Mouse (Mus musculus): ENCODE data around the gene Ncor1.
"Not testable (repeated sequence)": the region's sequence is repeated elsewhere in the genome, so short reads cannot be mapped to it uniquely, and the experiment has no call there.

The Ncor1 gene

DNA sequence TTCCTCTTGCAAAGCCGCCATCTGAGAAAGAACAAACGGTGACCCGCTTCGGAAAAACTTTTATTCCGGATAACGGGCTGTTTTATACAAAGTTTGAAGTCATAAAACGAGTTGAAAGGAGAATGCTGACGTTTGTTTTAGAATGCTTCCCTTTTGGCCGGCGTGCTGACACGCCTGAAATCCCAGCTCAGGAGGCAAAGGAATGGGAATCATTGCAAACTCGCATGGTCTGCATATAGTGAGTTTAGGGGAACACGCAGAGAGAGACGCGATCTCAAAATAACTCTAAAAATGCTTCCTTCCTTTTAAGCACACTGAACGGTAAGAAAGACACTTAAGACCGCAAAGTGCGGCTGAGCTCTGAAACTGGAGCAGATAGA is 460 bp downstream of the Ncor1 start:
- peak; percentile 58 for DNase-seq

GRCm38 (mm10) chr11:62457241-62457890 is 975 bp downstream of the Ncor1 start:
- peak; percentile 95 for DNase-seq

DNA sequence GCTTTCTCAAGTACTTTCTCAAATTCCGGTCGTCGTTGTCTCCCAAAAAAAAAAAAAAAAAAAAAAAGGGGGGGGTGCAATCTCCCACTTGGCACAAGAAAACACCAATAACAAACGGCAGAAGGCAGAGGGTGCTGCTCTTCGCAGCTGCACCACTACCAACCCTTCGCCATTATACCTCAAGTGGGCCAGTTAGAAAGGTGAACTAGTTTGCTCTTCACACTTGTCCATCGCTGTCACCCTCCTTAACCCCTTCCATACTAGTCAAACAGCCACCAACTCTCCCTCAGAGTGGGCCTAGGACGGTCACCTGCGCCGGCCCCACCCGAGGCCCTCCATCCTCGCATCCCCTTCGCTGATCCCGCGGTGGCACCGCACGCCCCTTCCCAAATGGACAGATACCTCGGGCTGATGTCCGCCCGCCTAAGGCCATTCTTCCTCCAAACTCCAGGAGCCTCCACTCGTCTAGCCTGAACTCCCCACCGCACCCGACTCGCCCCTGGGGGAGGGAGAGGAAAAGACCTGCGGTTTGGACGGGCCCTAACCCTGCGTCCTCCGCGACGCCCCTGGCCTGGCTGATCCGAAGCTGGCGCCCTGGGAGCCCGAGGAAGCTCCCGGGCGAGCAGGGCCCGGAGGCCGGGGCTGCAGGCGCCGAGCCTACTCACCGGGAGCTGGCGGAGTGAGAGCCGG is 1.7 kb downstream of the Ncor1 start:
- DNase-seq = peak; percentile 72

DNA sequence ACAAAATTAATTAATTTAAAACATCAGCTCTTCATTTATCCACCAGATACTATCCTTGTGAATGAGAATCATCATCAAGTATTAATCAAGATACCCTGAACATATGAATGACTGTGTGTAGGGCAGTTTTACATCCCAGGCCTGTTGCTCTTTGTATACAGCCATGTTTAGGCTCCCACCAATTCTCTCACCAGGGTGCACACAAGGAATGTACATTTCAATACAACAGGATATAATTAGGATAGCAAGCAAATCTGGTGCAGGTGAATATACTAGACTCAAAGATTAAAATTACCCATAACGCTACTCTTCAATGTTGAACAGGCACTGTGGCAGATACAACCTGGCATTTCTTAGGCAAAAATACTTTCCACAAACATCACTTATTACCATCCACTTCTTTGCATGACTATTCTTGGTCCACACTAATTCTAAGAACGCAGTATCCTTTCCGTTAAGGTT is 2.3 kb downstream of the Ncor1 start:
- peak; percentile 27 for DNase-seq

- DNase-seq = no peak
Measured at GRCm38 (mm10) chr11:62455193-62455592, 3.1 kb downstream of the Ncor1 start.

- DNase-seq = no peak
Measured at GRCm38 (mm10) chr11:62448971-62449370, 9.4 kb downstream of the Ncor1 start.

- no peak for DNase-seq
Measured at GRCm38 (mm10) chr11:62445799-62446198, 12.5 kb downstream of the Ncor1 start.

DNA sequence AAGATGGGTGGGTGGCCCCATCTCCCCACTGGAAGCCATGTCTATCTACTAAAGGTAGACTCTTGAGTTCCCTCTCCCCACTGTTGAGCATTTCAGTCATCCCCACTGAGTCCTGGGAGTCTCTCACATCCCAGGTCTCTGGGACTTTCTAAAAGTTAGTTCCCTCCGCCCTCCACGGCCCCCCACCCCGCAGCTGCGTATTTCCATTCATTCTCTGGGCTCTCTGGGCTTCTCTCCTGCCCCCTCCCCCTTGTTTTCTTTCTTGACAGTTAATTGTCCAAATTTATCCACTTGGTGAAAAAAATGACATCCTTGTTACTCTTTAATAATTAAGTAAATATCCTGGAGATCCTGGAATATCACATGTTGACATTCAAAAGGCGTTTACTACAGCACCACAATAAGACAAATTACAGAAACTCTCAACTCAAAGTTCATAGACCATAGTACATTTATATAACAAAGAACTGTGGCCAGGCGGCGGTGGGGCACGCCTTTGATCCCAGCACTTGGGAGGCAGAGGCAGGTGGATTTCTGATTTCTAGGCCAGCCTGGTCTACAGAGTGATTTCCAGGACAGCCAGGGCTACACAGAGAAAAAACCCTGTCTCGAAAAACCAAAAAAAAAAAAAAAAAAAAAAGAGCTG is 17.5 kb downstream of the Ncor1 start:
- no peak for DNase-seq

GRCm38 (mm10) chr11:62432211-62432610 is 26.1 kb downstream of the Ncor1 start:
- DNase-seq = no peak

DNA sequence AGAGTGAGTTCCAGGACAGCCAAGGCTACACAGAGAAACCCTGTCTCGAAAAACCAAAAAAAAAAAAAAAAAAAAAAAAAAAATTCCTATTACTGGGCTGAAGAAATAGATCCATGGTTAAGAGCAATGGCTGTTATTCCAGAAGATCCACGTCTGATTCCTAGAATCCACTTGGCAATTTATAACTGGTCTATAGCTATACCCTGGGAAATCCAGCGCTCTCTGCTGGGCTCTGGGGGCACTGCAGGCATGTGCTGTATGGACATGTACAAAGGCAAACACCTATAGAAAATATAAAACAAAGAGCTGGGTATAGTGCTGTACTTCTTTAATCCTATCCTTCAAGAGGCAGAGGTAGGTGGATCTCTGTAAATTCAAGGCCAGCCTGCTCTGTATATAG is 31.2 kb downstream of the Ncor1 start:
- no peak for DNase-seq

DNA sequence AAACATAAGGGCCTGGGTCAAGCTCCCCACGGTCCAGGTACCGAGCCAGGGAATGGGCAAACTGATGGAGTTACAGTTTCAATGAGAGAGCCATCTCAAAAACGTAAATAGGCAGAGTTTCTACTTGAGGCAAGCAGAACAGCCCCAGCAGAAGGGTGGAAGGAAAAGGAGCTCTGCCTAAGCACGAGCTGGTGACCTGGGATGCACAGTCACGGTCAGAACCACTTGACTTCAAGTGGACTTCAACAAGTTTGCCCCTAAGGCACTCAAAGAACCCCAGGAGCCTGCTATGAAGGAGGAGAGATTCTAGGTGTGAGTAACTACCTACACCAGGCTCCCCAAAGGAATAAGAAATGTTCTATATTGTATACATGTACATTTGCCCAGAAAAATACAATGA is 32.1 kb downstream of the Ncor1 start:
- DNase-seq = no peak

- DNase-seq = no peak
Measured at GRCm38 (mm10) chr11:62424525-62424924, 33.8 kb downstream of the Ncor1 start.

DNA sequence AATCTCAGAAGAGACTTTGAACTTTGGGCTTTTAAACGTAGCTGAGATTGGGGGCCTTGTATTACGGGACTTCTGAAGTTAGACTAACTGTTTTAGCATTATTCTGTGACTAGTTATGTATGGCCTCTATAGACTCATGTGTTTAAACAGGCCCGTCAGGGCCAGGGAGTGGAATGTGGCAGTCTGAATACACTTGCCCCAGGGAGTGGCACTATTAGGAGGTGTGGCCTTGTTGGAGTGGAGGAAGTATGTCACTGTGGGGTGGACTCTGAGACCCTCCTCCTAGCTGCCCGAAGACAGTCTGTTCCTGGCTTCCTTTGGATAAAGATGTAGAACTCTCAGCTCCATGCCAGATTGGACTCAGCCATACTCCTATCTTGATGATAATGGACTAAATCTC is 43.3 kb downstream of the Ncor1 start:
- DNase-seq = no peak

- no peak for DNase-seq
Measured at GRCm38 (mm10) chr11:62409611-62410010, 48.7 kb downstream of the Ncor1 start.

DNA sequence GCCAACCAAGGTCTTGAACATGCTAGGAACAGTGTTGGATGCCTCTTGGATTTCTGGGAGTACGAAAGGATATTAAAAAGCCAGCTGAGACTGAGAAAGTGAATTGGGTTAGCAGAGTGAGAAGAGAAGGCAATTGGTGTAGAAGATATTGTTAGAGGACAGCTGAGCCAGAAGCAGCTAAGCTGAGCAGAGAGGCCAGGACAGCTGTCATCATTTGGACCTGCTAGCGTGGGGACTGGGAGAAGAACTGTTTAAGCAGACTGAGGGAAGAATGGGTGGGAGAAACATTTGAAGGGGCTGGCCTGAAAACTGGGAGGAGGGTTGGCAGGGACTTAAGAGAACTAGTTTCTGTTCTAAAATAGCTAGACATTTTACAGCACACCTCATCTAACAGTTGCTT is 49.5 kb downstream of the Ncor1 start:
- no peak for DNase-seq

- DNase-seq = peak; percentile 51
Measured at GRCm38 (mm10) chr11:62396405-62396804, 61.9 kb downstream of the Ncor1 start.

DNA sequence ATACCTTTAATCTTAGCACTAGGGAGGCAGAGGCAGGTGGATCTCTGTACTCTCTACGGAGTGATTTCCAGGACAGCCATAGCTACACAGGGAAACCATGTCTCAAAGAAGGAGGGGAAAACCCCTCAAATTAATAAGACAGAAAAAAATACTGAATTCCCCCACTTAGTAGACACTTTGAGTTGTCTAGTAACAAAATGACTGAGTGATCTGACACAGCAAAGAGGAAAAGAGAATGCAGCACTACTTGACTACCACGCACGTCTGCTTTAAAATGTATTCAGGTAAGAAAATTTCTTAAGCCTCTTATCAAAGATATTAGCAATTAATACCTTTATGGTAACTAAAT is 70.0 kb downstream of the Ncor1 start:
- DNase-seq = no peak

DNA sequence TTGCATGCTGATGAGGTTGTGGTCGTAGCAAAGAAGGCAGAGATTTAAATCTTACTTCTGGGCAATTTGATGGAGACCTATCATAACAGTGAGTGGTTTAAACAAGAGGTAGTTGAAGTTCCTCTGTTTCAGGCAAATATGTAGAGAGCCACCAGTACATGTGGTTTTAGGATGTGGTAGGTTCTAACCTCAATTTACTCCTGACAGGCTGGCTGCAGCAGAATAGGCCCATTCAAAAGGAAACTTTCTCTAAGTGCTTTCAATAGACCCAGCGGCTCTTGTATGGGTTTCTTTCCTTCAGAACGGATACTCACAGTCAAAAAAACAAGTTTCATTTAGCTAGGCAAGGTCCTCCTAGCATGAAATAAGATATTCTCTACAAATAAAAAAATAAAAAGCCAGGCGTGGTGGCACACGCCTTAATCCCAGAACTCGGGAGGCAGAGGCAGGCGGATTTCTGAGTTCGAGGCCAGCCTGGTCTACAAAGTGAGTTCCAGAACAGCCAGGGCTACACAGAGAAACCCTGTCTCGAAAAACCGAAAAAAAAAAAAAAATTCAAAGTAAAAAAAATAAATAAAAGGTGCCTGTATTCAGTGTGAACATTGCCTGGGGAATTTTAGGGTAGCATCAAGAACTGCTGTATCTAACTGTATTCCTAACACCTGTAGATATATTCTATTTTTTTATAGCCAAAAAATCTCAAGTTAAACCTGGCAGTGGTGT is 70.6 kb downstream of the Ncor1 start:
- no peak for DNase-seq

DNA sequence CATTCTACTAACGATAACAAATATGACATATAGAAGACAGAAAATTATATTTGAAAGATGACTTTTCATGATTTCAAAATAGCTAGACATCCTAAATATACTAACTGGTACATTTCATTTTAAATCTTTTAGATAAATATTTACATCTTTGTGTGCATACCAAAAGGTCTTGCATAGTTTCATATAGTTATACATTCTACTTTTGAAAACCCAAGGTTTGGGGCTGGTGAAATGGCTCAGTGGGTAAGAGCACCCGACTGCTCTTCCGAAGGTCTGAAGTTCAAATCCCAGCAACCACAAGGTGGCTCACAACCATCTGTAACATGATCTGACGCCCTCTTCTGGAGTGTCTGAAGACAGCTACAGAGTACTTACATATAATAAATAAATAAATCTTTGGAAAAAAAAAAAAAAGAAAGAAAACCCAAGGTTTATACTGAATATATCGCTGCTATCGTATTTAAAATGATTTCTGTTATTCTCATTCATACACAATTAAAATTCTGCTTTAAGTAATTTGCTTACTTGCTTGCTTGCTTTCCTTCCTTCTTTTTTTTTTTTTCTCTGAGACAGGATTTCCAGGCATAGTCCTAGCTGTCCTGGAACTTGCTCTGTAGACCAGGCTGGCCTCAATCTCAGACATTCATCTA is 81.0 kb downstream of the Ncor1 start:
- DNase-seq = not testable (repeated sequence)

DNA sequence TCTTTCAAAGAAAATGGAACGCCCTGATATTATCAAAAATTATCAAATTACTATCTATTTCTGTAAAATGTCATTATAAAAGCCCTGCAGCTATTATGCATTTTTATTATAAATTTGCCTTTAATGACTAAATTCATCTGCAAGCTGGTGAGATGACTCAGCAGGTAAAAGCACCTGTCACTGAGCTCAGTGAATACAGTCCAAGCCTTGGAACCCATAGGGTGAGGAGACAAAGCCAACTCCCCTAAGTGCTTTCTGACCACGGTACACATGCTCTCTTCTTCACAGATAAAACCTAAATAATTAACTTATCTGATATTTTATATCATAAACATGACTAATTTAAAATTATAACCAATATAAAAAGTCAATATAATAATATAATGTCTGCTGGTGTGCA is 86.6 kb downstream of the Ncor1 start:
- DNase-seq = no peak

GRCm38 (mm10) chr11:62369924-62370323 is 88.4 kb downstream of the Ncor1 start:
- no peak for DNase-seq

DNA sequence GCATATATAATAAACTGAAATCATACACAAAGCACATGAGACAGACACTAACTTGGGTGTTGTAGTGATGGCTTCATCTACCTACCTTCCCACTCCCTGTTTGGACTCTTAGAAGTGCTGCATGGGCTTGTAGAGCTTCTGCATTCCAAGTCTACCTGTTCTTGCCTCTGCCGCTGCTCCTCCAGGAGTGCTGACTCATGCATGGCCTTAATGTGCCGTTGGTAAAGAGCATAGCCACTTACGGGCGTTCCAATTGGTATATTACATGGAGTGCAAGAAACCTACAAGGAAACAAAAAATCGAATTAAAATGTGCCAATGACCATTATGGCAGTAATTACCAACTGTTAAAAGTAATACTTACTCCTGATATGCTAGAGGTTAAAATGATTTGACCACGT is 91.5 kb downstream of the Ncor1 start:
- no peak for DNase-seq

DNA sequence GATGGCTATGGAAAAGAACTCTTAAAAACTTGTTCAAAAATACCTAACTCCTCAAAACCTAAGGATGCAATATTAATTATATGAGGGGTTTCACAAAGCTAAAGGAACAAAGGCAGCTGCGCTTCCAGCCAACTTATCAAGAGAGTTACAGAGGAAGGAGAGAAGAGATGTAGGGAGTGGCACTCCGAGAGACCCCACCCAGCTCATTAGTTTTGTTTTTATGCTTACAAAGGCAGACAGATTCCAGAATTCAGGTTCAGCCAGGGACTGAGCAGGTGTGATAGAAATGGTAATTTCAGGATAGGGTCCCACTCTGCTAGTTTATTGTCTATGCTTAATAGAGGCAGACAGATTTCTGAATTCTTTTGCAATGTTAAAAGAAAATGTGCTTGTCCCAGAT is 103.1 kb downstream of the Ncor1 start:
- DNase-seq = no peak
